Mouse (Mus musculus) cerebellum, adult 9-11 months (tissue): ENCODE results near the gene Gm3476.
"Not testable (repeated sequence)": the region's sequence is repeated elsewhere in the genome, so short reads cannot be mapped to it uniquely, and the experiment has no call there.

Experiments
- DNase-seq: peaks from one replicate; pipeline ENCODE4 v3.0.0; 2022

Gm3476 gene

DNA sequence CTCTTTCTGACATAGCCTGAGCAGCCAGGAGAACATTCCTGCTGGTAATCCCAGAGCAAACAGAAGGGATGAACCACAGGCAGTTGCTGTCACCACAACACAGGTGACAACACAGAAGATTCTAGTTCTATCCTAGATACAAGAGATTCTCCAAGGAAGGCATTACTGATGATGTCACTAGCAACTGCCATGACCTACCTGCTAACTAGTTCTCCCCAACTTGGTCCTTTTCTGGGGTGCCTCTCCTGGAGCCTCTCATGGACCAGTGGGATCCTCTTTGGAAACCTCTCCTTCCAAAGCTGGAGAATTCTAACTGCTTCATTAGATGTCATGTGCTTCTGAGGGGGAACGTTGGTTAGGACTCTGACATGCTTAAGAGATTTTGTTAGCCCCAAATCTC, at the start of gene Gm3476:
Gene Gm3476 (minus strand): TSS at position 101 of the 400 bp plus-strand sequence.
- DNase-seq, result not testable (repeated sequence)

DNA sequence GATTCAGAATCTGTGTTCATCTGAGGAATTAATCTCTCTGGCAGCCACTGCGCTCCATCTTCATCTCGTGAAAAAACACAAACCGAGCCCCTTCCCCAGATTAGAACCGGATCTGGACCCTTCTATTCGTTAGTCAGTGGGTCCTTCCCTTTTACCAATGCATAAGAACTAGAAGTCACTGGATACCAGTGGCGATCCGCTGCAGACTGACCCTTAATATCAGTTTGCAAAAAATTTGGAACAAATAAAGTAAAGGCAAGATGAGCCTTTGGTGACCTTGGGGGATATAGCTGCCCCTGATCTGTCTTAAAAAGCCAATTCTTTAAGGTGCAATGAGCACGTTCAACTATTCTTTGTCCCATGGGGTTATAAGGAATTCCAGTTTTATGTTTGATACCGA, 37.9 kb upstream of the Gm3476 start:
- DNase-seq, result not testable (repeated sequence)

DNA sequence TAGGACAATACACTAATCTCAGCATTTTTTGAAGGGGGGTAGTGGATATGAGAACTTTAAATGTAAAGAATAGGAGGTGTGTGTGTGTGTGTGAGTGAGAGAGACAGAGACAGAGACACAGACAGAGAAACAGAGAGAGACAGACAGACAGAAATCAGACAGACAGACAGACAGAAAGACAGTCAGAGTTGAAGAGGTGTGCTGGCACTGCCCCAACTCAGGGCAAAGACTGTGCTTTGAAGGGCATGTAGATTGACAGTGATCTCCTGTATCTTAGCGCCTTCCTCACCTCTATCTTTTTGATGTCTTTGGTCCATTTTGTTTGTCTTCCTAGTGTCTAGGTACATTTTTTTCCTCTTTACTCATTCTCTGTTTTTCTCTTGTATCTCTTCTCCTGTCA, 35.5 kb upstream of the Gm3476 start:
- DNase-seq, result not testable (repeated sequence)

DNA sequence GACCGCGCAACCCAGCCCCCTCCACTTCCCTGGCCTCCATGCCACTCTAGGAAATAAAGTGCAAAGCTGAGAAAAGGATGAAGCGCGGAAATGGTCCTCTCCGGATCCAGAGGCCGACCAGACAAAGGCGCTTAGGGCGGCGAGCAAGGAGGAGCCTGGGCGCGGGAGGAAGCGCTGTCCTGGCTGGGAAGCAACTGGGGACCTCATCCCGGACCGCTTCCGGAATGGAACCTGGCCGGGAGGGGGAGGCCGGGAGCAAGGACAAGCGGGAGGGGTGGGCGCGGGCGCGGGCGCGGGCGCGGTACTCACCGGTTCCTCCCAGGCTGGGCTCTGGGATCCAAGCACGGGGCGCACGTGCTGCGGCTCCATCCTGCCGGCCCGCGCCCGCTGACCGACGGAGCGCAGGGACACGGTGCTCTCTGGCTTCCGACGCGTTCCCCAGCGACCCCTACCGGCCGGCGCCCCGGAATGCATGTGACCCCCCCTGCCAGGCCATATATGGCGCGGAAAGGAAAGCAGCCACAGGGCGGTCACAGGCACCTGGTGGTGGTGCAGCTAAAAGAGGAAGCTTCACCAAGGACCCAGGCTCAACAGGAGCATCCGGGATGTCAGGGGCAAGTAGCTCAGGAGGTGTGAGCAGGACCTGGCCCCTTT, 17.2 kb downstream of the Gm3476 start, which contains the start of gene Gm3468:
Gene Gm3468 (minus strand): TSS at position 394 of the 654 bp plus-strand sequence.
- DNase-seq, result peak; percentile 5

DNA sequence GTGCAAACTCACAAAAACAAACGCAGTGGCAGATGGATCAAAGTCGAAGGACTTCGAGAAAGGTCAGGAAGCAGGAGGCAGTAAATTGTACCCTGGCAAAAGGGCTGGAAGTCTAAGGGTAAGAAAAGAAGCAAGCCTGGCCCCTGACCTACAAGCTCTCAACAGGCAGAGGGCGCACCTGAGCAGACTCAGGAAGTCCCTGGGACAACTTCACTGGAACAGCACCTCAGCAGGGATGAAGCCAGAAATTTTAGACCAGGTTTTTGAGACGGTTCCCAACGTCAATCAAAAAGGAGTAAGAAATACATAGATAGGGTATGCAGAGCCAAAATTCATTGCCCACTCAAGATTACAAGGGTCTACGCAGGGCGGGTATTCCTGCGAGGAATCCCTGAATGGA, 18.1 kb downstream of the Gm3476 start:
- DNase-seq, result not testable (repeated sequence)

DNA sequence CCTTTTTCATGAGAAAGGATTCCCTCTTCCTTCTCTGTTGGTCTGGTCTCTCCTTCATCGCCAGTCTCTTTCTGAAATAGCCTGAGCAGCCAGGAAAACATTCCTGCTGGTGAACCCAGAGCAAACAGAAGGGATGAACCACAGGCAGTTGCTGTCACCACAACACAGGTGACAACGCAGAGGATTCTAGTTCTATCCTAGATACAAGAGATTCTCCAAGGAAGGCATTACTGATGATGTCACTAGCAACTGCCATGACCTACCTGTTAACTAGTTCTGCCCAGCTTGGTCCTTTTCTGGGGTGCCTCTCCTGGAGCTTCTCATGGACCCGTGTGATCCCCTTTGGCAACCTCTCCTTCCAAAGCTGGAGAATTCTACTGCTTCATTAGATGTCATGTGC, 31.8 kb downstream of the Gm3476 start, which contains the start of gene Gm8206:
Gene Gm8206 (minus strand): TSS at position 101 of the 400 bp plus-strand sequence.
- not testable (repeated sequence) for DNase-seq

DNA sequence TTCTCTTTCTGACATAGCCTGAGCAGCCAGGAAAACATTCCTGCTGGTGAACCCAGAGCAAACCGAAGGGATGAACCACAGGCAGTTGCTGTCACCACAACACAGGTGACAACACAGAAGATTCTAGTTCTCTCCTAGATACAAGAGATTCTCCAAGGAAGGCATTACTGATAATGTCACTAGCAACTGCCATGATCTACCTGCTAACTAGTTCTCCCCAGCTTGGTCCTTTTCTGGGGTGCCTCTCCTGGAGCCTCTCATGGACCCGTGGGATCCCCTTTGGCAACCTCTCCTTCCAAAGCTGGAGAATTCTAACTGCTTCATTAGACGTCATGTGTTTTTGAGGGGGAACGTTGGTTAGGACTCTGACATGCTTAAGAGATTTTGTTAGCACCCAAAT, 67.4 kb downstream of the Gm3476 start, which contains the start of gene Gm6337:
Gene Gm6337 (minus strand): TSS at position 101 of the 400 bp plus-strand sequence.
- not testable (repeated sequence) for DNase-seq
